Mouse (Mus musculus) hematopoietic multipotent progenitor cell, adult 10-12 weeks (in vitro differentiated cells): ENCODE data around the gene Olfr1361. TPM values are rescaled to one million over a fixed set of nuclear protein-coding genes. Genes with fewer than 3 reads are reported as not detected.

ENCODE experiments used
- polyA plus RNA-seq: library from polyadenylated mRNA; stranded (reverse); fragments of >175 nt; gene quantifications from 2 replicates; pipeline ENCODE4 v1.2.3, GENCODE M21; 2012; ENCODE audit warnings: low replicate concordance

Olfr1361 gene
- not detected in 2 replicates for polyA plus RNA-seq

GRCm38 (mm10) chr13:21663286-21663685 lies at the start of gene Olfr1361:
TSS of gene Olfr1361 (minus strand) at chr13:21663386.

GRCm38 (mm10) chr13:21697811-21698210 lies 34.6 kb upstream of the Olfr1361 start, which contains the start of gene Olfr1359:
TSS of gene Olfr1359 (plus strand) at chr13:21698111.

GRCm38 (mm10) chr13:21677305-21677704 lies 14.1 kb upstream of the Olfr1361 start, which contains the start of gene Olfr1360:
TSS of gene Olfr1360 (minus strand) at chr13:21677405.

GRCm38 (mm10) chr13:21642418-21642817 lies 20.8 kb downstream of the Olfr1361 start, which contains the start of gene Olfr11:
TSS of gene Olfr11 (minus strand) at chr13:21642518.

GRCm38 (mm10) chr13:21613922-21614321 lies 49.3 kb downstream of the Olfr1361 start, which contains the start of gene Olfr1362:
TSS of gene Olfr1362 (minus strand) at chr13:21614022.

Other genes with a start within 250 kb of the Olfr1361 start
- gene Pgbd1, start 222.3 kb downstream of the Olfr1361 start, polyA plus RNA-seq, result 0.19 TPM in 1 of 2 replicates, not detected in the other
- gene Zscan26, start 209.7 kb downstream of the Olfr1361 start, polyA plus RNA-seq, result 7.6 and 8.1 TPM in 2 replicates
- 0.65 and 1.1 TPM in 2 replicates for gene Nkapl, start 194.9 kb downstream of the Olfr1361 start, polyA plus RNA-seq
- 0.07 TPM in 1 of 2 replicates, not detected in the other for gene Zkscan4, start 184.5 kb downstream of the Olfr1361 start, polyA plus RNA-seq
- gene Gm10065, start 183.9 kb downstream of the Olfr1361 start, polyA plus RNA-seq, result not detected in 2 replicates
- gene AK157302, start 168.2 kb downstream of the Olfr1361 start, polyA plus RNA-seq, result 0.21 and 0.27 TPM in 2 replicates
- 5.8 and 7.5 TPM in 2 replicates for gene Gm11273, start 162.0 kb downstream of the Olfr1361 start, polyA plus RNA-seq
- 3.4 and 5.8 TPM in 2 replicates for gene Zkscan8, start 132.3 kb downstream of the Olfr1361 start, polyA plus RNA-seq
- gene Olfr1366, start 120.6 kb downstream of the Olfr1361 start, polyA plus RNA-seq, result not detected in 2 replicates
- not detected in 2 replicates for gene Olfr1535, start 103.5 kb downstream of the Olfr1361 start, polyA plus RNA-seq
- not detected in 2 replicates for gene Olfr1364, start 81.6 kb downstream of the Olfr1361 start, polyA plus RNA-seq
- gene Olfr1362, start 49.4 kb downstream of the Olfr1361 start, polyA plus RNA-seq, result not detected in 2 replicates
- gene Olfr11, start 20.9 kb downstream of the Olfr1361 start, polyA plus RNA-seq, result not detected in 2 replicates
- gene Olfr1360, start 14.0 kb upstream of the Olfr1361 start, polyA plus RNA-seq, result not detected in 2 replicates
- not detected in 2 replicates for gene Olfr1359, start 34.7 kb upstream of the Olfr1361 start, polyA plus RNA-seq
- gene Hist1h2bl, start 52.8 kb upstream of the Olfr1361 start, polyA plus RNA-seq, result 2.0 TPM in 1 of 2 replicates, not detected in the other
- gene Hist1h2ai, start 53.0 kb upstream of the Olfr1361 start, polyA plus RNA-seq, result 11.2 and 13.3 TPM in 2 replicates
- 20.5 and 29.9 TPM in 2 replicates for gene Hist1h3h, start 54.3 kb upstream of the Olfr1361 start, polyA plus RNA-seq
- gene Hist1h2bm, start 58.7 kb upstream of the Olfr1361 start, polyA plus RNA-seq, result 0.85 and 0.91 TPM in 2 replicates
- 0.72 and 1.6 TPM in 2 replicates for gene Hist1h4j, start 71.7 kb upstream of the Olfr1361 start, polyA plus RNA-seq
- 10.5 and 30.0 TPM in 2 replicates for gene Hist1h4k, start 87.1 kb upstream of the Olfr1361 start, polyA plus RNA-seq
- 17.5 and 23.9 TPM in 2 replicates for gene Hist1h2ak, start 90.4 kb upstream of the Olfr1361 start, polyA plus RNA-seq
- 0.92 TPM in 1 of 2 replicates, not detected in the other for gene Hist1h2bn, start 90.7 kb upstream of the Olfr1361 start, polyA plus RNA-seq
- gene Hist1h1b, start 117.2 kb upstream of the Olfr1361 start, polyA plus RNA-seq, result 4.1 TPM in 1 of 2 replicates, not detected in the other
- gene Hist1h3i, start 120.0 kb upstream of the Olfr1361 start, polyA plus RNA-seq, result 6.5 and 18.1 TPM in 2 replicates
- 15.3 and 16.1 TPM in 2 replicates for gene Hist1h2an, start 123.8 kb upstream of the Olfr1361 start, polyA plus RNA-seq
- 0.47 and 2.4 TPM in 2 replicates for gene Hist1h2bp, start 124.1 kb upstream of the Olfr1361 start, polyA plus RNA-seq
- 5.8 and 8.5 TPM in 2 replicates for gene Hist1h2bq, start 146.8 kb upstream of the Olfr1361 start, polyA plus RNA-seq
- gene Hist1h2ao, start 147.1 kb upstream of the Olfr1361 start, polyA plus RNA-seq, result 1,820 and 2,295 TPM in 2 replicates
- 19.5 and 44.0 TPM in 2 replicates for gene Hist1h4m, start 148.4 kb upstream of the Olfr1361 start, polyA plus RNA-seq
- gene Hist1h4n, start 168.8 kb upstream of the Olfr1361 start, polyA plus RNA-seq, result 19.6 and 28.2 TPM in 2 replicates
- 1,183 and 6,694 TPM in 2 replicates for gene Hist1h2ap, start 170.1 kb upstream of the Olfr1361 start, polyA plus RNA-seq
- 5.3 and 9.4 TPM in 2 replicates for gene Hist1h2br, start 170.4 kb upstream of the Olfr1361 start, polyA plus RNA-seq